Mouse (Mus musculus) hindbrain, embryonic 15.5 days (tissue): Measurements from ENCODE around the gene Lhx3. TPM values are rescaled to one million over a fixed set of nuclear protein-coding genes. Genes with fewer than 3 reads are reported as not detected.
A peak's percentile ranks its signal among the peaks of the same experiment; 100 is the strongest.

Experiments
- ATAC-seq: fragments of 200-750 bp; cut with Nextera tagmentation; 2 replicates; pipeline ENCODE4 v1.8.0; 2017; ENCODE audit warnings: low read depth, moderate number of reproducible peaks, moderate TSS enrichment; ENCODE audit not compliant: low FRiP score
- H3K27ac ChIP-seq: fragments of 300-500 bp; sonication (generic); replicated peaks from 2 replicates; pipeline ENCODE4 v1.5.1; 2015; ENCODE audit warnings: mild to moderate bottlenecking, inconsistent platforms
- H3K27me3 ChIP-seq: fragments of 300-500 bp; sonication (generic); 2 replicates; pipeline ENCODE4 v1.6.1; 2015; ENCODE audit warnings: control low read depth, inconsistent platforms
- H3K36me3 ChIP-seq: fragments of 300-500 bp; sonication (generic); 2 replicates; pipeline ENCODE4 v1.6.1; 2015; ENCODE audit warnings: control low read depth, inconsistent platforms
- H3K4me1 ChIP-seq: fragments of 300-500 bp; sonication (generic); replicated peaks from 2 replicates; pipeline ENCODE4 v1.6.1; 2015; ENCODE audit warnings: control low read depth, inconsistent platforms
- H3K4me2 ChIP-seq: fragments of 300-500 bp; sonication (generic); 2 replicates; pipeline ENCODE4 v1.6.1; 2015; ENCODE audit warnings: moderate library complexity, mild to moderate bottlenecking, inconsistent platforms
- H3K4me3 ChIP-seq: fragments of 300-500 bp; sonication (generic); 2 replicates; pipeline ENCODE4 v1.5.1; 2015; ENCODE audit warnings: mild to moderate bottlenecking, inconsistent platforms
- H3K9ac ChIP-seq: fragments of 300-500 bp; sonication (generic); 2 replicates; pipeline ENCODE4 v1.6.1; 2015; ENCODE audit warnings: inconsistent platforms
- H3K9me3 ChIP-seq: fragments of 300-500 bp; sonication (generic); 2 replicates; pipeline ENCODE4 v1.6.1; 2016; ENCODE audit warnings: control low read depth, inconsistent platforms
- WGBS: fragments of 180-500 bp; shearing (Covaris S2); methylation state at CpG from one replicate; pipeline ENCODE4 v1.1.7; 2015; 5-methylcytosine and 5-hydroxymethylcytosine counted together
- polyA plus RNA-seq: library from polyadenylated mRNA; unstranded; fragments of >200 nt; fragmentation: Nextera tagmentation; extraction: Ambion mirVana; gene quantifications from 2 replicates; pipeline ENCODE4 v1.2.1, GENCODE M21; 2015

Lhx3 gene
- polyA plus RNA-seq, 1 experiment from 2014 or later = 4.2 TPM

GRCm38 (mm10) chr2:26158064-26158463 lies 50.0 kb downstream of the Lhx3 start:
- ATAC-seq = no peak
- Histone ChIP-seq H3K9ac (no peak overlapping the region), H3K4me3 (no peak overlapping the region), H3K9me3 (no peaks in the 10 kb centered on the region), H3K4me2 (no peak overlapping the region), H3K27me3 (no peaks in the 10 kb centered on the region), H3K4me1 (peaks cover 36% of the 10 kb centered on the region), H3K27ac (peak overlapping the region; percentile 12), H3K36me3 (no peaks in the 10 kb centered on the region)
- WGBS = 40% methylated on average over 9 of the region's 9 CpGs

- Histone ChIP-seq H3K27ac (peak overlapping the region; percentile 61), H3K4me1 (peaks cover 36% of the 10 kb centered on the region), H3K9me3 (no peaks in the 10 kb centered on the region), H3K27me3 (no peaks in the 10 kb centered on the region), H3K4me2 (0 out of 2 replicates have a peak overlapping the region, but pooled peaks have one; percentile 1), H3K9ac (no peak overlapping the region), H3K4me3 (no peak overlapping the region), H3K36me3 (no peaks in the 10 kb centered on the region)
- ATAC-seq = peak; percentile 69
- 26% methylated on average over 10 of the region's 10 CpGs for WGBS
These were observed 51.7 kb downstream of the Lhx3 start for GRCm38 (mm10) chr2:26156191-26156977.

- no peak for ATAC-seq
- Histone ChIP-seq H3K9ac (no peak overlapping the region), H3K36me3 (no peaks in the 10 kb centered on the region), H3K4me2 (no peak overlapping the region), H3K4me3 (no peak overlapping the region), H3K4me1 (peaks cover 36% of the 10 kb centered on the region), H3K27ac (peak overlapping the region; percentile 61; the same call in 1 of the 2 replicates), H3K9me3 (no peaks in the 10 kb centered on the region), H3K27me3 (no peaks in the 10 kb centered on the region)
- WGBS = 72% methylated on average over 3 of the region's 3 CpGs
These were observed 52.4 kb downstream of the Lhx3 start for GRCm38 (mm10) chr2:26155737-26156136.

GRCm38 (mm10) chr2:26154586-26154985 lies 53.5 kb downstream of the Lhx3 start:
- WGBS = 62% methylated on average over 5 of the region's 5 CpGs
- ATAC-seq = peak; percentile 1; the same call in 1 of the 2 replicates
- no peaks in the 10 kb centered on the region for H3K9me3 ChIP-seq

GRCm38 (mm10) chr2:26153909-26154340 lies 54.2 kb downstream of the Lhx3 start:
- H3K9ac ChIP-seq = no peak overlapping the region
- peaks cover 36% of the 10 kb centered on the region for H3K4me1 ChIP-seq
- H3K4me2 ChIP-seq = no peak overlapping the region
- H3K27me3 ChIP-seq = no peaks in the 10 kb centered on the region
- H3K36me3 ChIP-seq = no peaks in the 10 kb centered on the region
- H3K27ac ChIP-seq = no peak overlapping the region
- peak; percentile 66 for ATAC-seq
- no peak overlapping the region for H3K4me3 ChIP-seq
- no peaks in the 10 kb centered on the region for H3K9me3 ChIP-seq
- 6% methylated on average over 4 of the region's 4 CpGs for WGBS

More at GRCm38 (mm10) chr2:26154586-26154985, 53.5 kb downstream of the Lhx3 start:
- no peaks in the 10 kb centered on the region for H3K27me3 ChIP-seq
- H3K4me2 ChIP-seq = no peak overlapping the region
- H3K4me1 ChIP-seq = peaks cover 36% of the 10 kb centered on the region
- H3K9ac ChIP-seq = no peak overlapping the region
- H3K27ac ChIP-seq = no peak overlapping the region
- H3K36me3 ChIP-seq = no peaks in the 10 kb centered on the region
- H3K4me3 ChIP-seq = no peak overlapping the region

- WGBS = 33% methylated on average over 4 of the region's 4 CpGs
- no peaks in the 10 kb centered on the region for H3K36me3 ChIP-seq
- no peak overlapping the region for H3K4me2 ChIP-seq
- no peak overlapping the region for H3K4me3 ChIP-seq
- no peak overlapping the region for H3K27ac ChIP-seq
- H3K9me3 ChIP-seq = no peaks in the 10 kb centered on the region
- H3K27me3 ChIP-seq = no peaks in the 10 kb centered on the region
- H3K4me1 ChIP-seq = peaks cover 31% of the 10 kb centered on the region
- no peak for ATAC-seq
- H3K9ac ChIP-seq = no peak overlapping the region
These were observed 54.8 kb downstream of the Lhx3 start for GRCm38 (mm10) chr2:26153295-26153694.

Other genes with a start within 250 kb of the Lhx3 start
- gene Camsap1, start 225.0 kb downstream of the Lhx3 start, polyA plus RNA-seq = 71.7 and 77.2 TPM in 2 replicates
- 130 and 143 TPM in 2 replicates for gene Ubac1, start 186.5 kb downstream of the Lhx3 start, polyA plus RNA-seq
- 18.0 and 21.3 TPM in 2 replicates for gene Nacc2, start 85.1 kb downstream of the Lhx3 start, polyA plus RNA-seq
- gene Qsox2, start 29.2 kb upstream of the Lhx3 start, polyA plus RNA-seq = 16.7 and 16.9 TPM in 2 replicates
- gene Ccdc187, start 86.3 kb upstream of the Lhx3 start, polyA plus RNA-seq = 0.16 and 0.25 TPM in 2 replicates
- 177 and 199 TPM in 2 replicates for gene Gpsm1, start 107.2 kb upstream of the Lhx3 start, polyA plus RNA-seq
- gene Dnlz, start 143.8 kb upstream of the Lhx3 start, polyA plus RNA-seq = 28.3 and 32.6 TPM in 2 replicates
- 1.5 and 3.2 TPM in 2 replicates for gene Card9, start 152.6 kb upstream of the Lhx3 start, polyA plus RNA-seq
- gene Snapc4, start 172.4 kb upstream of the Lhx3 start, polyA plus RNA-seq = 30.6 and 40.5 TPM in 2 replicates
- 151 and 163 TPM in 2 replicates for gene Entr1, start 181.0 kb upstream of the Lhx3 start, polyA plus RNA-seq
- gene Pmpca, start 181.1 kb upstream of the Lhx3 start, polyA plus RNA-seq = 90.0 and 91.9 TPM in 2 replicates
- 25.9 and 26.1 TPM in 2 replicates for gene Inpp5e, start 200.9 kb upstream of the Lhx3 start, polyA plus RNA-seq
- 17.5 and 21.6 TPM in 2 replicates for gene Sec16a, start 236.9 kb upstream of the Lhx3 start, polyA plus RNA-seq